Mouse (Mus musculus) forebrain, embryonic 16.5 days (tissue): ENCODE measurements at regions not wholly inside any gene's neighbourhood (a gene's known extent, or its start where the extent isn't known, plus 50 kb on each side); places are given as distances from the start of the nearest gene placed in this dataset.
A peak's percentile ranks its signal among the peaks of the same experiment; 100 is the strongest.

Experiments
- ATAC-seq: fragments of 200-750 bp; cut with Nextera tagmentation; 2 replicates; pipeline ENCODE4 v1.8.0; 2017; ENCODE audit warnings: mild to moderate bottlenecking, moderate library complexity
- H3K27ac ChIP-seq: fragments of 300-500 bp; sonication (generic); 2 replicates; pipeline ENCODE4 v1.5.1; 2014; ENCODE audit warnings: low read length, control low read depth
- H3K27me3 ChIP-seq: fragments of 300-500 bp; sonication (generic); replicated peaks from 2 replicates; pipeline ENCODE4 v1.6.1; 2014; ENCODE audit warnings: low read length; ENCODE audit not compliant: control insufficient read depth, insufficient read depth
- H3K36me3 ChIP-seq: fragments of 300-500 bp; sonication (generic); 2 replicates; pipeline ENCODE4 v1.6.1; 2014; ENCODE audit not compliant: control insufficient read depth, insufficient read depth
- H3K4me1 ChIP-seq: fragments of 300-500 bp; sonication (generic); replicated peaks from 2 replicates; pipeline ENCODE4 v1.6.1; 2014; ENCODE audit warnings: low read length; ENCODE audit not compliant: control insufficient read depth, insufficient read depth
- H3K4me2 ChIP-seq: fragments of 300-500 bp; sonication (generic); 2 replicates; pipeline ENCODE4 v1.6.1; 2014; ENCODE audit warnings: mild to moderate bottlenecking, low read length, control low read depth
- H3K4me3 ChIP-seq: fragments of 300-500 bp; sonication (generic); replicated peaks from 2 replicates; pipeline ENCODE4 v1.5.1; 2014; ENCODE audit warnings: mild to moderate bottlenecking, low read length, control low read depth
- H3K9ac ChIP-seq: fragments of 300-500 bp; sonication (generic); replicated peaks from 2 replicates; pipeline ENCODE4 v1.6.1; 2014; ENCODE audit warnings: low read depth, low read length, control low read depth
- H3K9me3 ChIP-seq: fragments of 300-500 bp; sonication (generic); 2 replicates; pipeline ENCODE4 v1.6.1; 2016; ENCODE audit warnings: low read length; ENCODE audit not compliant: control insufficient read depth
- WGBS: fragments of 180-500 bp; shearing (Covaris S2); extraction: QIAGEN DNeasy Blood & Tissue Kit; methylation state at CpG from one replicate; pipeline ENCODE4 v1.1.7; 2014; 5-methylcytosine and 5-hydroxymethylcytosine counted together

DNA sequence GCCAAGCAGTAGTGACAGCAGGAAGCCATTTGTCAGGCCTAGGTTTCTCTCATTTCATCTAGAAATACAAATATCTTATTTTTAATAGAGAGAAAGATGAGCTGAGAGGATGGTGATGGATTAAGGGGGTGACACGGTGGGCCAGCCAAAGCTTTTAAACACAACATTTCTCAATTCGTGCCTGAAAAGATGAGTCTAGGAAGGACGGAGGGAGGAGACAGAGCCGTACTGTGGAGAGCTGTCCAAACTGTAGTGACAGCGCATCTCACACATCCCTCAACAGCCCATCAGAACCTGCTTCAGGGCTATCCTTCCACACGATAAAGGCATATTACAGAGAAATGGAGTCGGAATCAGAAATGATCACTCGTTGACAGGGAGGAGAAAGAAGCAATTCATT, 848.0 kb downstream of the Slc4a3 start:
- no peaks in the 10 kb centered on the region for H3K27me3 ChIP-seq
- no peak overlapping the region for H3K27ac ChIP-seq
- no peak overlapping the region for H3K4me3 ChIP-seq
- peaks cover 4% of the 10 kb centered on the region for H3K4me1 ChIP-seq
- H3K9ac ChIP-seq: no peak overlapping the region
- 78% methylated on average over 8 of the region's 8 CpGs for WGBS
- no peak for ATAC-seq
- no peaks in the 10 kb centered on the region for H3K9me3 ChIP-seq
- no peaks in the 10 kb centered on the region for H3K36me3 ChIP-seq
- no peak overlapping the region for H3K4me2 ChIP-seq

DNA sequence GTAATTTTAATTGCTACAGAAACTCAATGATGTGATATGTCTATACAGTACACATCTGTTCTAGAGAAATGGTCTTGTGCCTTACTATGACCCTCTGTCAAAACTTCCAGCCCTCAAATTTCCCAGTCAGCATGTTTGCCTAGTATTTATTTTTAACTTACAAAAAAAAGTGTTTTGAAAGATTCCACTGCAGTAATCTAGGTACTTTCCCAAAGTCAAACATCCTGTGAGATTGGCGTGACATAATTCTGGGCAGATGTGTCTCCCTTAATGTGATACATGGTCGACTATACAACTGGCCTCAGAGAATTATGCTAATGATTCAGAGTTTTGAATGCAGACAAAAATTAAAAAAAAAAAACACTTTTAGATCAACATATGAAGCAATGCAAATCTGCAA, 856.8 kb downstream of the Slc4a3 start:
- Histone ChIP-seq H3K27ac (no peak overlapping the region), H3K9ac (no peak overlapping the region), H3K4me1 (no peaks in the 10 kb centered on the region), H3K36me3 (no peaks in the 10 kb centered on the region), H3K4me3 (no peak overlapping the region), H3K27me3 (no peaks in the 10 kb centered on the region), H3K4me2 (no peak overlapping the region), H3K9me3 (no peaks in the 10 kb centered on the region)
- ATAC-seq: no peak
- 74% methylated on average over 2 of the region's 2 CpGs for WGBS

DNA sequence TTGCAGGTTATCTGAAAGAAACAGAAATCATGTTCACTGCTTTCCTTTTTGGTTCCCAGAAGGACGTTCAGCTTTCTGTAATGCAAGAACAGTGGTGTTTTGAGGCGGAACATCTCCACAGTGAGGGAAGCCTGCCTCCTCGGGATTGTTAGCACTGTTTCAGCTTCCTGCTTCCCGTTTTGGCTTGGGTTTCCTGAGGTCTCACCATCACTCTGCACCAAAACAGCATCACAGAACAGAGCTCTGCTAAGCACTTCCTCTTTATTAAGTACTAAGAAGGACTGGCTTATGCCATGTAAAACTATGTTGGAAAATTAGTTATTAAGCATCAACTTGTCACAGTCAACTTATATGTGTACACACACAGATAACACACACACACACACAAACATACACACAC, 857.9 kb downstream of the Slc4a3 start:
- Histone ChIP-seq H3K27ac (no peak overlapping the region), H3K9ac (no peak overlapping the region), H3K4me3 (no peak overlapping the region), H3K27me3 (no peaks in the 10 kb centered on the region), H3K9me3 (no peaks in the 10 kb centered on the region), H3K4me2 (no peak overlapping the region), H3K36me3 (no peaks in the 10 kb centered on the region), H3K4me1 (no peaks in the 10 kb centered on the region)
- WGBS: 82% methylated on average over 4 of the region's 4 CpGs
- no peak for ATAC-seq

DNA sequence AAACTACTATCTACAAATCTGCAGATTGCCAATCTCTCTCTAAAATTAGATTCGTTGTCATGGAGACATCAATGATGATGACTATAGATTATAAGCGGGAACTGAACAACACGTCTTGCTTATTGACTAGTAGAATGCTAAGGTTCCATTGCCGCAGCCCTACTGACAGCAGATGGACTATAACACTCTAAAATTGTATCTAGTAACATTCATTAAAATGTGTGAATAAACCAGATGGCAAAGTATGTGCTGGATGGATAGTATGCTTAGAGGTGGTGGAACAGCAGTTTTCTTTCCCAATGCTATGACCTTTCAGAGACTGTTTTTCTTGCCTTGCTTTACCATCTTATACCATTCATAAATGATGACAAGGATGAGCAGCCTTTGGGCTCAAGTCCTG, 864.7 kb downstream of the Slc4a3 start:
- 72% methylated on average over 4 of the region's 4 CpGs for WGBS
- Histone ChIP-seq H3K36me3 (no peaks in the 10 kb centered on the region), H3K4me1 (peaks cover 2% of the 10 kb centered on the region; the same call in 1 of the 2 replicates), H3K27me3 (no peaks in the 10 kb centered on the region), H3K9ac (no peak overlapping the region), H3K9me3 (no peaks in the 10 kb centered on the region), H3K4me2 (no peak overlapping the region), H3K4me3 (no peak overlapping the region), H3K27ac (no peak overlapping the region)
- ATAC-seq: peak; percentile 62

DNA sequence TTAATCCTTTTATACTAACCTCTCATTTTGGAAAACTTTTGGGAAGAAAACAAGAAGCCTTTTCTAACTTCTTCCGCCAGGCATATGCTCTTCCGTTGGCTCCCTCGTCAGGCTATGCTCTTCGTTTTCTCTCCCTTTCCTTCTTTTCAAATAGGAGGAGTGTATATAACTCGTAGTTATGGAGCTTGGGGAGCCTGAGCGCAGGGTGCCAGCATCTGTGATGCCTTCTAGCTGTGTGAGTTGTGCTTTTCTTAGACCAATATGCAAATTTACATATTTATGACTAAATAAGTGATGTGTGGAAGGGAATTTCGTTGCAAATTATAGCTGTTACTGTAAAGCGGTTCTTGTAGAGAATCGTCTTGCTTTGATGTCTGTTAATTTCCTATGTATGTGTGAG, 874.5 kb downstream of the Slc4a3 start:
- peak; percentile 50; the same call in 1 of the 2 replicates for ATAC-seq
- WGBS: 66% methylated on average over 9 of the region's 9 CpGs
- Histone ChIP-seq H3K9ac (no peak overlapping the region), H3K4me2 (no peak overlapping the region), H3K4me3 (no peak overlapping the region), H3K27me3 (no peaks in the 10 kb centered on the region), H3K4me1 (no peaks in the 10 kb centered on the region), H3K27ac (no peak overlapping the region), H3K36me3 (no peaks in the 10 kb centered on the region), H3K9me3 (no peaks in the 10 kb centered on the region)

DNA sequence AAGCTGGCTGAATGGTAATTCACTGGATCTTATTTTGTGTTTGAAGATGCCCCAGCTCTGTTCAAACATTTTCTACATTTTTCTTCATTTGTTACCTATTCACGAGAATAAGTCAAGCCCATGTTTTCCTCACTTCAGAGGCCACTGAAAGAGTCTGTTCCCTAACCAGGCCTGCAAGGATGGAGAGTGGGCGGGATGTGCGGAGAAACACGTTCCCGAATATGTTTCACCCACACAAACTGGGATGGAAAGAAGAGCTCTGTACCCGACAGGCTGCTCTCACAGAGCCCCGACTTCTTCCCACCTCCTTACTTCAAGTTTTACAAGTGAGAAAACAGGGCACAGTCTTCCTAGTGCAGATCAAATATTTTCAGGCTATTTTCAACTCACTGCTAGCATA, 881.4 kb downstream of the Slc4a3 start:
- no peak overlapping the region for H3K27ac ChIP-seq
- no peaks in the 10 kb centered on the region for H3K36me3 ChIP-seq
- no peak overlapping the region for H3K4me3 ChIP-seq
- no peaks in the 10 kb centered on the region for H3K27me3 ChIP-seq
- no peaks in the 10 kb centered on the region for H3K9me3 ChIP-seq
- peaks cover 5% of the 10 kb centered on the region; the same call in 1 of the 2 replicates for H3K4me1 ChIP-seq
- no peak for ATAC-seq
- WGBS: 90% methylated on average over 7 of the region's 7 CpGs
- H3K9ac ChIP-seq: no peak overlapping the region
- no peak overlapping the region for H3K4me2 ChIP-seq

DNA sequence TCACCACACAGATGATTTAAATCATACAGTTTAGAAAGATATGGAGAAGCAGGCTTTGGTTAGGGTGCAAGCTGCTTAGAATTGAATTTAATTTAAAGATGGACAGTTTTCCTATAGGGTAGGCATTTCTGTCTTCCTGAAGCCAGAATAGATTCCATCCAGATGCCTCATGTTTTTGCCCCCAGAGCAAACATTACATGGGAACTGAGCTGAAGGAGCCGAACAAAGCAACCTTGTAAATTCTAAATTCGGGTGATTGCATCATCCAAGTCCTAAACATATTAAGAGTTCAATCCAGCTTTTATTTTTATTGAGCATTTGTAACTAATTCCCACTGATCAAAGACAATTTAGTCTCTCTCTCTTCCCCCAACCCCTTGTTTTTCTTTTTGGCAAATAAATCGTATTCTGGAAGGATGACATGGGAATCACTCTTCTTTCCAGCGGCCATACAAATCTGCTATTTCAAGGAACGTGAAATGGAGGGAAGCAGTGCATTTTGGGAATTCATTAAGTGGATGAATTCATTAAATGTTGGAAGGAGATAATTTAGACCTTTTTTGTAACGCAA, 884.1 kb downstream of the Slc4a3 start:
- Histone ChIP-seq H3K9me3 (no peaks in the 10 kb centered on the region), H3K4me3 (no peak overlapping the region), H3K4me1 (peaks cover 16% of the 10 kb centered on the region), H3K9ac (no peak overlapping the region), H3K36me3 (no peaks in the 10 kb centered on the region), H3K4me2 (no peak overlapping the region), H3K27ac (peak overlapping the region; percentile 47; the same call in 1 of the 2 replicates), H3K27me3 (no peaks in the 10 kb centered on the region)
- 11% methylated on average over 6 of the region's 6 CpGs for WGBS
- ATAC-seq: peak; percentile 32; the same call in 1 of the 2 replicates

DNA sequence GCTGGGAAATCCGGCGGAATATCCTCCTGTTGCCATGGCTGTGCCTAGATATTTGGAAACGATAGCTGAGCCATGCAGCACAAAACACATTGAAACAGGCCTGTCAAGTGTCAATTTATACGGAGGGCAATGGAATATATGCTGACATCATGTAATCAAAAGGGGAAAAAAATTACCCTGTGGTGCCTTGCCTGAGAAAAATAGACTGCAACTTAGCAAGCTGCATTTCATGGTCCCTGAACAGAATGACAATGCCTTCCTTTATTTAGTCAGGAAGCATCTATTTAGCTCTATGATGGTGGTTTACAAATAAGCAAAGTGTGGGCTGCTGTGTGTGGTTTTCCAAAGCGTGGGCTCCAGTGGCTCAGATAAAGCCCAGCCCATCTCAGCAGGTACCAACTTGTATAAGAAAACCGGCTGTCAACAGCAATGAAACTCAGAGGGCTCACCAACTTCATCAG, 887.4 kb downstream of the Slc4a3 start:
- Histone ChIP-seq H3K27me3 (no peaks in the 10 kb centered on the region), H3K9me3 (no peaks in the 10 kb centered on the region), H3K36me3 (no peaks in the 10 kb centered on the region), H3K9ac (no peak overlapping the region), H3K4me3 (no peak overlapping the region), H3K27ac (no peak overlapping the region), H3K4me2 (no peak overlapping the region), H3K4me1 (peaks cover 16% of the 10 kb centered on the region)
- peak; percentile 88 for ATAC-seq
- 5% methylated on average over 6 of the region's 6 CpGs for WGBS

DNA sequence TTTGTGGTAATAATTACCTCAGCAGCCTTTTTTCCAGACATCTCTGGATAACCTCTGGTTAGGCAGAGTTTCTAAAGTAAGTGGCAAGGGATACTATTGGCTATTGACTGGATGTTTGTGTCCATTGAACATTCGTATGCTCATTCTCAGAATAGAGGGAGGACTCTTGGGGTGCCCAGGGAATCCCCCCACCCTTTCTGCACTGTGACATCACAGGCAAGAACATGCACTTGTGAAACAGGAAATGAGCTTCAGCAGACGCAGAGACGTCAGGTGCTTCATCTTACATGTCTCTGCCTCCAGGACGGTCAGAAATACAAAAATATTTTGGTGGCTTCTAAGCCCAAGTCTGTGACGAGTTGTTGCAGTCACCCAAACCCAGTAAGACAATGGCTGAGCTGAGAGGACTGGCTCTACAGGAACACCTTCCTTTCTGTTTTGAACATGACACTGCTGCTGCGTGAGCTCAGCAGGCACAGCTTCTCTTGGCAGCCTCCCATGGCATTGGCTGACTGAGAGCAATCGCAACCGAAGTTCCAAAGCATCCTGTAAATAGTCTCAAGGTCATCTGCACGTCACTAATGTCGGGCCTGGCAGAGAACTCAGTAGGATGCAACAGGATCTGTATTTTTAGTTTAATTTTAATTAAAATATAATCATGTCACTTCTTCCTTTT, 904.6 kb downstream of the Slc4a3 start:
- H3K36me3 ChIP-seq: no peaks in the 10 kb centered on the region
- H3K4me2 ChIP-seq: no peak overlapping the region
- WGBS: 63% methylated on average over 10 of the region's 10 CpGs
- H3K9ac ChIP-seq: no peak overlapping the region
- no peak overlapping the region for H3K4me3 ChIP-seq
- no peak overlapping the region for H3K27ac ChIP-seq
- no peaks in the 10 kb centered on the region for H3K27me3 ChIP-seq
- H3K9me3 ChIP-seq: no peaks in the 10 kb centered on the region
- peaks cover 3% of the 10 kb centered on the region for H3K4me1 ChIP-seq
- no peak for ATAC-seq
